Mouse (Mus musculus): ENCODE results near the gene Rnf212b.

The Rnf212b gene

DNA sequence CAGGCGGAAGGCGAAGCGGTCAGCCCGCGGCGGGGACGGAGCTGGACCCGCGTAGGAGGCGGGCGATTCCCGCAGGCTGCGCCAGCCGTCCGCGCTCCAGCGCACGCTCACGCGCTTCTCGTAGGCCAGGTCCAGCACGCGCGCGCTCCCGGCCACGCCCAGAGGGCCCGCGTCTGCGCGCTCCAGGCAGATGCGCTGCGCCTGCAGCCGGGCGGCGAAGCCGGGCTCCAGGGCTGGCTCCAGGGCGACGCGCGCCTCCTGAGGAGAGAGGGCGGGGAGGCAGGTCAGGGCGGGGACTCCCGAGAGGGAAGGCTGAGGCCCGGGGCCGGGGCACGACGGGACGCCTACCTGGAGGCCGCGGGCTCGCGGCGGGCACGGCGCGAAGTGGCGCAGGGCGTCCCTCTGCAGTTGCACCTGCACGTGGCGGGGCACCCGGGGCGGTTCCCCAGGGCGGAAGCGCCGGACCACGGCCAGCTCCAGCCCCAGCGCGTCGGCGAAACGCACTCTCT, 62.7 kb downstream of the Rnf212b start:
- DNase-seq: peak; percentile 88

- DNase-seq: peak; percentile 60
These were observed 63.2 kb downstream of the Rnf212b start, which contains the start of gene Ppp1r3e for GRCm38 (mm10) chr14:54877048-54877715. Gene Ppp1r3e (minus strand): TSS chr14:54877550.

GRCm38 (mm10) chr14:54883154-54884021, 69.4 kb downstream of the Rnf212b start, which contains the start of the genes Bcl2l2 and Gm20521:
Gene Bcl2l2 (plus strand): TSS chr14:54883377.
Gene Gm20521 (plus strand): TSS chr14:54883441.
- peak; percentile 87 for DNase-seq

DNA sequence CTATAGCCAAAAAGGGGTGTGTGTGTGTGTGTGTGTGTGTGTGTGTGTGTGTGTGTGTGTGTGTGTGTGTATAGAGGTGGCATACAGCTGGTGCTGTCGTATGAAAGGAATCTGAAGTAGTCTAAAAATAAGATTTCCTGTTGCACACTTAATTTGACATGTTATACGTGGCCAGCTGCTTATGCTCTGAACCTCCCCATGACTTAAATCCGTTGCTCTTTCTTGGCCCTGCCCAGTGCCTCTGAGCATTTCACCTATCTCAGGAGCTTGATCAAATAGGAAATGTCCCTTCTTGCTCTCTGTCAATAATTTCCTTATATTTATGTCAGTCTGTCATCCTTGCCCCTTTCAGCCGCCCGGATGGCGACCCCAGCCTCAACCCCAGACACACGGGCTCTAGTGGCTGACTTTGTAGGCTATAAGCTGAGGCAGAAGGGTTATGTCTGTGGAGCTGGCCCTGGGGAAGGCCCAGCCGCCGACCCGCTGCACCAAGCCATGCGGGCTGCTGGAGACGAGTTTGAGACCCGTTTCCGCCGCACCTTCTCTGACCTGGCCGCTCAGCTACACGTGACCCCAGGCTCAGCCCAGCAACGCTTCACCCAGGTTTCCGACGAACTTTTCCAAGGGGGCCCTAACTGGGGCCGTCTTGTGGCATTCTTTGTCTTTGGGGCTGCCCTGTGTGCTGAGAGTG, 70.2 kb downstream of the Rnf212b start:
- no peak for DNase-seq

- DNase-seq: no peak
These were observed 71.4 kb downstream of the Rnf212b start for GRCm38 (mm10) chr14:54885309-54885708.

- DNase-seq: no peak
These were observed 78.3 kb downstream of the Rnf212b start, which contains the start of gene Pabpn1 for GRCm38 (mm10) chr14:54892200-54892599. Gene Pabpn1 (plus strand): TSS chr14:54892500.

GRCm38 (mm10) chr14:54893651-54894181, 79.8 kb downstream of the Rnf212b start:
- peak; percentile 90 for DNase-seq

DNA sequence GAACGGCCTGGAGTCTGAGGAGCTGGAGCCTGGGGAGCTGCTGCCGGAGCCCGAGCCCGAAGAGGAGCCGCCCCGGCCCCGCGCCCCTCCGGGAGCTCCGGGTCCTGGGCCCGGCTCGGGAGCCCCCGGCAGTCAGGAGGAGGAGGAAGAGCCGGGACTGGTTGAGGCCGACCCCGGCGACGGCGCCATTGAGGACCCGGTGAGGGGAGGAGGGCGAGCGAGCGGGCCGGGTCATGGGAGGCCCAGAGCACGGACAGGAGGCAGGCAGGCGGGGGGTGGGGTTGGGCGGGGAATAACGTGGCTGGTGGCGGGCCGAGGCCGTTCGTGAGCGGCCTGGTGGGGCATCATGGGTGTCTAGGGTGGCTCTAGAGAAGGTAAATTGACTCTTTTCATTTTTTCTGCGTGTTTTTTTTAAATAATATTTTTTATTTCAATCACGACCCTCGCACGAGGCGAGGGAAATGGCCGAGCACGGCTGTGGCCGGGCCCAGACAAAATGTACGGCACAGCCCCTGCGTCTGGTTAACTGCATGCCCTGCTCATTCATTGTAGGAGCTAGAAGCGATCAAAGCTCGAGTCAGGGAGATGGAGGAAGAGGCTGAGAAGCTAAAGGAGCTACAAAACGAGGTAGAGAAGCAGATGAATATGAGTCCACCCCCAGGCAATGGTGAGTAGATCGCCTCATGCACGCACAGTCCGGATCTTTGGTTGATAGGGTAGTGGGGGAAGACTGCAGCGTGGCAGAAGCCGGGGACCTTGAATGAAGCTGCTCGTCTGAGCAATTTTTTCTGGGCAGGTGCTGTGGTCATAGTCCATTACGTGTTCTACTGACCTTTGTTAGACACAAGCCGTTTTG, 80.6 kb downstream of the Rnf212b start:
- peak; percentile 55 for DNase-seq

- no peak for DNase-seq
These were observed 83.5 kb downstream of the Rnf212b start for GRCm38 (mm10) chr14:54897445-54897844.

- DNase-seq: peak; percentile 61
These were observed 86.4 kb downstream of the Rnf212b start for GRCm38 (mm10) chr14:54900383-54900782.

DNA sequence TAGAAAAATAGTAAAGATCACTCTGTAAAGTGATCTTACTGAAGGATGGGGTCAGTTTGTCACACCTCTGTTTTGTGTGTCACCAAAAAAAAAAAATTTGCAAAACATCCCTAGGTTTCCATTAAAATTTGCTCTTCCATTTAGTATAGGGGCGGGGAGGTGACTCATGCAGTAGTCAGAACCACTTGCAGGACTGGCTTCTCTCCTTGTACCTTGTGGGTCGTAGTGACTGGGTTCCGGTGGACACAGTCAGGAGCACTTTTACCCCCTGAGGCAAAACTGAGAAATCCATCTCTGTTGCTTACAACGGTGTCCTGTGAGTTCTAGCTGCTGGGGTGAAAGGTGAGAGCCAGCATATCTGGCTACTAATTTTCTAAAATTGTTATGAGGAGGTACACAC, 89.7 kb downstream of the Rnf212b start:
- no peak for DNase-seq
